Mouse (Mus musculus): ENCODE measurements at regions not wholly inside any gene's neighbourhood (a gene's known extent, or its start where the extent isn't known, plus 50 kb on each side); places are given as distances from the start of the nearest gene placed in this dataset.

- ATAC-seq (ENCODE audit: low TSS enrichment): no peak
These were observed 118.5 kb upstream of the Sulf2 start for GRCm38 (mm10) chr2:166274016-166274346.

GRCm38 (mm10) chr2:166273312-166274015, 118.0 kb upstream of the Sulf2 start:
- ATAC-seq (ENCODE audit: low TSS enrichment): no peak

- ATAC-seq (ENCODE audit: low TSS enrichment): no peak
These were observed 117.4 kb upstream of the Sulf2 start for GRCm38 (mm10) chr2:166272841-166273240.

GRCm38 (mm10) chr2:166272190-166272543, 116.7 kb upstream of the Sulf2 start:
- ATAC-seq (ENCODE audit: low TSS enrichment): no peak

- peak; percentile 75 for ATAC-seq (ENCODE audit: low TSS enrichment)
These were observed 116.1 kb upstream of the Sulf2 start for GRCm38 (mm10) chr2:166271373-166272189.

- ATAC-seq (ENCODE audit: low TSS enrichment): no peak
These were observed 114.5 kb upstream of the Sulf2 start for GRCm38 (mm10) chr2:166270007-166270406.

GRCm38 (mm10) chr2:166266915-166267314, 111.5 kb upstream of the Sulf2 start:
- ATAC-seq (ENCODE audit: low TSS enrichment): no peak

GRCm38 (mm10) chr2:166266507-166266906, 111.0 kb upstream of the Sulf2 start:
- ATAC-seq (ENCODE audit: low TSS enrichment): no peak

- no peak for ATAC-seq (ENCODE audit: low TSS enrichment)
These were observed 109.3 kb upstream of the Sulf2 start for GRCm38 (mm10) chr2:166264756-166265155.

- ATAC-seq (ENCODE audit: low TSS enrichment): no peak
These were observed 106.3 kb upstream of the Sulf2 start for GRCm38 (mm10) chr2:166261799-166262198.

- ATAC-seq (ENCODE audit: low TSS enrichment): peak; percentile 44; the same call in 1 of the 2 replicates
These were observed 105.6 kb upstream of the Sulf2 start for GRCm38 (mm10) chr2:166261065-166261464.

GRCm38 (mm10) chr2:166258771-166259180, 103.3 kb upstream of the Sulf2 start:
- ATAC-seq (ENCODE audit: low TSS enrichment): 0 out of 2 replicates have a peak, but pooled peaks have one; percentile 55

- no peak for ATAC-seq (ENCODE audit: low TSS enrichment)
These were observed 102.2 kb upstream of the Sulf2 start for GRCm38 (mm10) chr2:166257666-166258065.

GRCm38 (mm10) chr2:166256193-166256592, 100.7 kb upstream of the Sulf2 start:
- ATAC-seq (ENCODE audit: low TSS enrichment): no peak

- no peak for ATAC-seq (ENCODE audit: low TSS enrichment)
These were observed 99.1 kb upstream of the Sulf2 start for GRCm38 (mm10) chr2:166254581-166254980.

GRCm38 (mm10) chr2:166252107-166252506, 96.6 kb upstream of the Sulf2 start:
- no peak for ATAC-seq (ENCODE audit: low TSS enrichment)

- no peak for ATAC-seq (ENCODE audit: low TSS enrichment)
These were observed 96.0 kb upstream of the Sulf2 start for GRCm38 (mm10) chr2:166251421-166251820.

GRCm38 (mm10) chr2:166250571-166250970, 95.1 kb upstream of the Sulf2 start:
- no peak for ATAC-seq (ENCODE audit: low TSS enrichment)

GRCm38 (mm10) chr2:166249338-166249950, 94.0 kb upstream of the Sulf2 start:
- ATAC-seq (ENCODE audit: low TSS enrichment): no peak

GRCm38 (mm10) chr2:166246401-166247189, 91.1 kb upstream of the Sulf2 start:
- no peak for ATAC-seq (ENCODE audit: low TSS enrichment)

GRCm38 (mm10) chr2:166245219-166245618, 89.8 kb upstream of the Sulf2 start:
- no peak for ATAC-seq (ENCODE audit: low TSS enrichment)

All from frontal cortex, adult (tissue).